Mouse (Mus musculus) neural tube, embryonic 14.5 days (tissue): ENCODE data around the gene Mocs3. TPM values are rescaled to one million over a fixed set of nuclear protein-coding genes. Genes with fewer than 3 reads are reported as not detected.

Source experiments
- ATAC-seq: fragments of 200-750 bp; cut with Nextera tagmentation; 2 replicates; pipeline ENCODE4 v1.8.0; 2017; ENCODE audit warnings: low read depth, mild to moderate bottlenecking, moderate TSS enrichment, moderate library complexity
- H3K27ac ChIP-seq: fragments of 300-500 bp; sonication (generic); 2 replicates; pipeline ENCODE4 v1.5.1; 2014; ENCODE audit warnings: low read depth, mild to moderate bottlenecking, control low read depth, low read length, moderate library complexity, mixed read lengths
- H3K27me3 ChIP-seq: fragments of 300-500 bp; sonication (generic); 2 replicates; pipeline ENCODE4 v1.6.1; 2014; ENCODE audit warnings: low read length; ENCODE audit not compliant: control insufficient read depth, insufficient read depth
- H3K36me3 ChIP-seq: fragments of 300-500 bp; sonication (generic); 2 replicates; pipeline ENCODE4 v1.6.1; 2014; ENCODE audit warnings: low read length, mixed read lengths; ENCODE audit not compliant: control insufficient read depth, insufficient read depth
- H3K4me1 ChIP-seq: fragments of 300-500 bp; sonication (generic); 2 replicates; pipeline ENCODE4 v1.6.1; 2014; ENCODE audit warnings: low read length; ENCODE audit not compliant: control insufficient read depth, insufficient read depth
- H3K4me2 ChIP-seq: fragments of 300-500 bp; sonication (generic); 2 replicates; pipeline ENCODE4 v1.6.1; 2014; ENCODE audit warnings: mild to moderate bottlenecking, low read depth, low read length, control low read depth
- H3K4me3 ChIP-seq: fragments of 300-500 bp; sonication (generic); 2 replicates; pipeline ENCODE4 v1.5.1; 2014; ENCODE audit warnings: low read depth, low read length, control low read depth, mixed read lengths
- H3K9ac ChIP-seq: fragments of 300-500 bp; sonication (generic); replicated peaks from 2 replicates; pipeline ENCODE4 v1.6.1; 2014; ENCODE audit warnings: low read depth, mild to moderate bottlenecking, control low read depth, low read length, mixed read lengths
- H3K9me3 ChIP-seq: fragments of 300-500 bp; sonication (generic); 2 replicates; pipeline ENCODE4 v1.6.1; 2016; ENCODE audit warnings: low read length; ENCODE audit not compliant: control insufficient read depth
- WGBS: fragments of 180-500 bp; shearing (Covaris S2); extraction: QIAGEN DNeasy Blood & Tissue Kit; methylation state at CpG from one replicate; pipeline ENCODE4 v1.1.7; 2014; 5-methylcytosine and 5-hydroxymethylcytosine counted together
- polyA plus RNA-seq: library from polyadenylated mRNA; unstranded; fragments of >200 nt; fragmentation: Nextera tagmentation; extraction: Ambion mirVana; gene quantifications from 2 replicates; pipeline ENCODE4 v1.2.1, GENCODE M21; 2014

The Mocs3 gene
- polyA plus RNA-seq, 1 experiment from 2014 or later = 11.2 TPM

GRCm38 (mm10) chr2:168274374-168274935 lies 44.0 kb downstream of the Mocs3 start:
- Histone ChIP-seq H3K27me3 (peaks cover 4% of the 10 kb centered on the region; the same call in 1 of the 2 replicates), H3K4me3 (no peak overlapping the region), H3K9ac (no peak overlapping the region), H3K9me3 (no peaks in the 10 kb centered on the region), H3K36me3 (no peaks in the 10 kb centered on the region), H3K4me1 (no peaks in the 10 kb centered on the region), H3K27ac (no peak overlapping the region), H3K4me2 (no peak overlapping the region)
- ATAC-seq = no peak
- 13% methylated on average over 11 of the region's 11 CpGs for WGBS

- Histone ChIP-seq H3K4me2 (peak overlapping the region; percentile 86), H3K4me1 (0 out of 2 replicates have a peak, but pooled peaks cover 10% of the 10 kb centered on the region), H3K4me3 (peak overlapping the region; percentile 40), H3K27me3 (peaks cover 27% of the 10 kb centered on the region), H3K36me3 (no peaks in the 10 kb centered on the region), H3K27ac (no peak overlapping the region), H3K9ac (peak overlapping the region; percentile 12; the same call in 1 of the 2 replicates), H3K9me3 (no peaks in the 10 kb centered on the region)
- WGBS = under 1% methylated on average over 68 of the region's 82 CpGs
- ATAC-seq = peak; percentile 36; the same call in 1 of the 2 replicates
These were observed 50.5 kb downstream of the Mocs3 start for GRCm38 (mm10) chr2:168280729-168281581.

GRCm38 (mm10) chr2:168281582-168281981 lies 51.2 kb downstream of the Mocs3 start, which contains the start of gene Kcng1:
Gene Kcng1, minus strand, starts transcription at chr2:168281736.
- Histone ChIP-seq H3K27ac (no peak within 1 kb of the TSS), H3K4me3 (peak within 1 kb of the TSS; percentile 40), H3K36me3 (no peaks in the 10 kb centered on the region), H3K4me2 (peak within 1 kb of the TSS; percentile 86), H3K4me1 (0 out of 2 replicates have a peak, but pooled peaks cover 10% of the 10 kb centered on the region), H3K9me3 (no peaks in the 10 kb centered on the region), H3K27me3 (peaks cover 27% of the 10 kb centered on the region), H3K9ac (peak within 1 kb of the TSS; percentile 12; the same call in 1 of the 2 replicates)
- 10% methylated on average over 12 of the region's 12 CpGs for WGBS
- ATAC-seq = no peak

Other genes starting within 250 kb of the Mocs3 start
- 0.09 and 0.63 TPM in 2 replicates for gene Ripor3, start 220.0 kb upstream of the Mocs3 start, polyA plus RNA-seq
- gene Pard6b, start 149.6 kb upstream of the Mocs3 start, polyA plus RNA-seq = 8.5 and 11.2 TPM in 2 replicates
- gene Adnp, start 23.5 kb upstream of the Mocs3 start, polyA plus RNA-seq = 3.4 and 3.7 TPM in 2 replicates
- 30.4 and 31.3 TPM in 2 replicates for gene Gm20716, start 258 bp upstream of the Mocs3 start, polyA plus RNA-seq
- gene Dpm1, start within 50 bp of the Mocs3 start, polyA plus RNA-seq = 55.1 and 59.3 TPM in 2 replicates
- 0.35 and 0.73 TPM in 2 replicates for gene Kcng1, start 51.1 kb downstream of the Mocs3 start, polyA plus RNA-seq